Mouse (Mus musculus) skeletal muscle tissue, adult 2 months (tissue): ENCODE results near the gene Rgsl1.

Source experiments
- DNase-seq: peaks from one replicate; pipeline ENCODE4 v3.0.0-alpha.2; 2012; ENCODE audit warnings: low read depth, low spot score

The Rgsl1 gene

GRCm38 (mm10) chr1:153740775-153741400 is 103.1 kb downstream of the Rgsl1 start:
- no peak for DNase-seq

- DNase-seq = peak; percentile 57
Observed at GRCm38 (mm10) chr1:153740145-153740544, 103.8 kb downstream of the Rgsl1 start, which contains the start of gene Rgs16. Rgs16 (plus strand) TSS chr1:153740349.

- DNase-seq = no peak
Observed at GRCm38 (mm10) chr1:153739437-153740015, 104.4 kb downstream of the Rgsl1 start.

DNA sequence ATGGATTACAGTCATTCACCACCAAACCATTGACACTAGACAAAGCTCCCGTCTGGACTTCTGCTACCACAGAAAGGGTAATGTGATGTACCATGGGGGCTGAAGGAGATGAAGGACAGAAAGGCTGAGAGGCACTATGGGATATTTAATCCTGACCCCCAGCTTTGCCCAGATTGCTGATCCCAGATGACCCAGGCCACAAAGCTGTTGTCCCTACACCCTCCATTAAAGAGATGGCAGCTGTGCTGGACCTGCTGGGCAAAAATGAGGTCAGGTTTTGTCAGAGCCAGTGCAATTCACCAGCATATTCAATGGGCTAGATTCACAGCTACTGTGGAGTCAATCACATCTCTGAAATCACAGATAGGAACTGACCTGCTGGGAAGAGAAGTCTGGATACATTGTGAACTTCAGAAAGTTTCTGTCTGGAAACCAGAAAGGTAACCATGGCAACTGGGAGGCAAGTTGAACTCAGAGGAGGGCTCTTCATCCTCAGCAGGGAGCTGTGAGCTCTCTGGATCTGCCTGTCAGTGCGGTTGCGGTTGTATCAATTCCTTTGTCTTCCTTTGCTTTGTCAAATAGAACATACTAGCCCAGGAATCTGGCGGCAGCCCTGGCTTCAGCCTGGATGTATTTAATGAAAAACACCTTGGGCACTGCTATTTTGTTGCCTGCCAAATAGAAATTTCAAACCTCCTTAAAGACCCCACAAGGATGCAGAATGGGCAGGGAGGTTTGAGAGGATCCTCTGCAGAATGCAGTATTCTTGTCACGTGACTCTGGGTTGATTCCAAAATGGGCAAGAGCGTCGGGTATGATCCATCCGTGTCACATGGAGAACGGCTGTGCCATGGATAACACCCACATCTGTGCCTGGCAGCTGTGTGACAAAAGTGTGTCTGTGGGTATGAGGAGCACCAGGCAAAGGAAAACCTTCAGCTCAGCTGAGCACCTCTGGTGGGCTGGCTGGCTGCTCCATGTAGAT is 106.5 kb downstream of the Rgsl1 start:
- DNase-seq = no peak

DNA sequence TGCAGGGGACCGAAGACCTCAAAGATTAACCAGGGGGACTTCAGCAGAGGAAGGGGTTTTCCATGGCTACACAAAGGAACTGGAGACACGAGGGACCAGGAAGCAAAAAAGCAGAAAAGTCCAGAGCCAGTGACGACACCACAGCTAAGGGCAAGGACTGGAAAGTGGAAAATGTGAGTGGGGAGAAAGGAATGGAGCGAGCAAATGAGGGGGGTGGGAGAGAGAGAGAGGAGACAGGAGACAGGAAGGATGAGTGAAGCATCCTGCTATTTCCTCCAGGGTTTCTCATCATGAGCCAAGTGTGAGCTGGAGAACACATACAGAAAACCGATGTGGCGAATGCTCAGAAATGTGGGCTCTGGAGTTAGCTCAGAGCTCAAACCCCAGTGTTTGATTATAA is 107.8 kb downstream of the Rgsl1 start:
- DNase-seq = no peak

- DNase-seq = no peak
Observed at GRCm38 (mm10) chr1:153734866-153735265, 109.1 kb downstream of the Rgsl1 start.

DNA sequence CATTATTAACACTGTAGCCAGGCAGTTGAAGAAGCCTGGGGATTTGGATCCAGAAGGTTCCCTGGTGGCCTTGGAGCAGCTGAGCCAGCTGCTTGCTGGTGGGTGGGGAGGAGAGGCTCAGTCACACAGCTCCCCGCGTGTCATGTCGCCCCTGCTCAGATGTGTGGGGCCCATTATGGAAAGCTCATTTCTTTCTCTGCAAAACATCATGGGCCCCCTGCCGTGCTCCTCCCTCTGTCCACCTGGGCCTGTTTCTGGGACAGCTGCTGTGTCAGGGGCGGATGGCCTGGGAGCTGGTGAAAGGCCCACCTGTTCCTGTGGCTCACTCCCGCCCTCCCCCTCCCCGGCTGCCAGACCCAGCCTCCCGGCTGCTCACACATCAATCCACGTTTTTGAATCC is 110.8 kb downstream of the Rgsl1 start:
- DNase-seq = no peak

DNA sequence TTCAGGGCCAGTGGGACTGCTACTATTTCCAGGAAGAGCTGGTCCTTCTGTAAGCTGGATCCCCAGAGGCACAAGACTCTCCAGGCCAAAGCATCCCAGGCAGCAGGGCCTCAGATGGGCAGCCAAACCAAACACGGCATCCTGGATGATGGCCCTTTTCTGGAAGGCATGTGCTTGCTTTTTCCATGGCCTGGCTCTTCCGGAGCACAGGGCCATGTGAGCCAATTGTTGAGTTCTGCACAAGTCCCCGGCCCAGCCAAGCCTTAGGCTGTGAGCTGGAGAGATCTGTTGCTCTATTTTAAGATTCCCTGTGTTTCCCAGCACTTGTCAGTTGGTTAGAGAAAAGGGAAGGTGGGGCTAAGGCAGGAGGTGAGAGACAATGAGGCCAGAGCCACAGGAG is 113.3 kb downstream of the Rgsl1 start:
- peak; percentile 61 for DNase-seq

GRCm38 (mm10) chr1:153729806-153730205 is 114.1 kb downstream of the Rgsl1 start:
- no peak for DNase-seq
